Mouse (Mus musculus) liver, adult 2 months (tissue): ENCODE data around the gene Prpf8.

Source experiments
- CTCF ChIP-seq: fragments of 200-500 bp; IDR thresholded peaks from 2 replicates; pipeline ENCODE4 v1.5.1; 2011; ENCODE audit warnings: low read depth, low read length, control low read depth
- POLR2A ChIP-seq: fragments of 200-500 bp; IDR thresholded peaks from 2 replicates; pipeline ENCODE4 v1.6.1; 2011; ENCODE audit warnings: low read length, control low read depth; ENCODE audit not compliant: insufficient read depth; ENCODE audit errors: extremely low read depth

DNA sequence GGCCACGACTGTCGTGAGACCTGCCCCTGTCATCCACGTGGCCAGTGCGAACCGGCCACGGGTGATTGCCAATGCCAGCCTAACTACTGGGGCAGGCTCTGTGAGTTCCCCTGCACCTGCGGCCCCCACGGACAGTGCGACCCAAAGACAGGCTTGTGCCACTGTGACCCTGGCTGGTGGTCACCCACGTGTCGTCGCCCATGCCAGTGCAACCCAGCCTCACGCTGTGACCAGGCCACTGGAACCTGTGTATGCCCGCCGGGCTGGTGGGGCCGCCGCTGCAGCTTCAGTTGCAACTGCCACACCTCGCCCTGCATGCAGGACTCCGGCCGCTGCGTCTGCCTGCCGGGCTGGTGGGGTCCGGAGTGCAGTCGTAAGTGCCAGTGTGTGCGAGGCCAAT lies 28.6 kb downstream of the Prpf8 start:
- TF ChIP-seq POLR2A (no peak), CTCF (no peak)
